Mouse (Mus musculus) heart, adult 2 months (tissue): ENCODE measurements around the gene Esf1.

ENCODE experiments used
- CTCF ChIP-seq: fragments of 200-600 bp; IDR thresholded peaks from 2 replicates; pipeline ENCODE4 v1.8.1; 2022; ENCODE audit warnings: antibody characterized with exemption, mild to moderate bottlenecking, moderate library complexity
- EP300 ChIP-seq: fragments of 200-500 bp; IDR thresholded peaks from 2 replicates; pipeline ENCODE4 v1.6.1; 2011; ENCODE audit warnings: low read depth, low read length, control low read depth; ENCODE audit not compliant: insufficient read depth

DNA sequence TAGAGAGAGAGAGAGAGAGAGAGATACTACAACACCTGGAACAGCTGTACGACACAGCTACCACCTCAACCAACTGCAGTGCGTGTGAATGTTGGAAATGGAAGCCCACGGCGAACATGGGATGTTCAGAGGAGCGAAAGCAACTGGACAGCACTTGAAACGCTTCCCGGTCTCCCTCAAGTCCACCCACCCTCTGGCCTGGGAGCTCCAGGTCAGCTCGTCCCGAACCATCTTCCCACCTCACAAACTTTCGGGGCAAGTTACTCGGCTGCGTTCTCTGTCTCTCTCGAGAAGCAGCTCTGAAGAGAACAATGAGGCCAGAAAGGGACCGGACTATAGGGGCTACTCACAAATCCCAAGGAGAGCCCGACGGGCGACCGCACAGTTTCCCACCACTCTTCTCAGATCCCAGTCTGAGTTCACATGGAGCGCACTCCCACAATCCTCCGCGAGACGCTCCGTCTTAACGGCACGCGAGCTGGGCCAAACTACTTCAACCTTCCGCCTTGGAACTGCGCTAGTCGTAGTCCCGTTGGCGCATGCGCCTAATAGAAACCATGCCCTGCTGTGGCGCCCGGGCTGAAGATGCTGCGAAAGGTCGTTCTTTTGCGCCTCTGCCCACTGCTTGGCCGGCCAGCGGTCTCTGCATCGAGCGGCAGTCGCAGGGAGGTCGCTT lies at the start of gene Esf1, which contains the start of gene Ndufaf5:
- TF ChIP-seq CTCF: no peak
- peak; percentile 85 for TF ChIP-seq EP300
